Mouse (Mus musculus): ENCODE measurements around the gene Med25. TPM values are rescaled to one million over a fixed set of nuclear protein-coding genes. Genes with fewer than 3 reads are reported as not detected.

The Med25 gene
- total RNA-seq, 2 experiments from 2014 or later, result 96.8 to 101 TPM

Small RNAs within 50 kb of the gene (microRNA-seq; reads per million reads assigned to microRNA genes)
- gene Mir707, result 0 reads per million in 2 experiments

Other genes with a start within 250 kb of the Med25 start
- 10 to 100 TPM; 31.4 to 33.4 TPM for gene Myh14, start 221.9 kb downstream of the Med25 start, total RNA-seq (2021)
- gene Izumo2, start 184.0 kb downstream of the Med25 start, total RNA-seq (2021), result not detected
- 10 to 100 TPM; 35.1 to 39.9 TPM for gene Vrk3, start 144.3 kb downstream of the Med25 start, total RNA-seq (2021)
- under 1 TPM; 0.41 to 0.79 TPM for gene Zfp473, start 141.7 kb downstream of the Med25 start, total RNA-seq (2021)
- gene Nup62, start 76.6 kb downstream of the Med25 start, total RNA-seq (2021), result 10 to 100 TPM; 30.7 to 32.7 TPM
- 1 to 10 TPM; 1.8 to 2.0 TPM for gene Il4i1, start 76.3 kb downstream of the Med25 start, total RNA-seq (2021)
- gene Atf5, start 76.1 kb downstream of the Med25 start, total RNA-seq (2021), result 10 to 100 TPM; 27.4 to 27.9 TPM
- 10 to 100 TPM; 76.2 to 79.7 TPM for gene Akt1s1, start 43.7 kb downstream of the Med25 start, total RNA-seq (2021)
- 10 to 100 TPM; 67.9 to 70.6 TPM for gene Tbc1d17, start 43.6 kb downstream of the Med25 start, total RNA-seq (2021)
- 10 to 100 TPM; 25.3 to 27.8 TPM for gene Pnkp, start 35.6 kb downstream of the Med25 start, total RNA-seq (2021)
- gene Ptov1, start 22.9 kb downstream of the Med25 start, total RNA-seq (2021), result 100 to 1,000 TPM; 341 to 350 TPM
- gene Fuz, start 3.4 kb upstream of the Med25 start, total RNA-seq (2021), result 10 to 100 TPM; 23.4 to 24.5 TPM
- gene Ap2a1, start 36.8 kb upstream of the Med25 start, total RNA-seq (2021), result 100 to 1,000 TPM; 288 to 294 TPM
- 1 to 10 TPM in 1 of 2 experiments, under 1 TPM in 1; 0.79 to 1.2 TPM for gene Tsks, start 50.5 kb upstream of the Med25 start, total RNA-seq (2021)
- 100 to 1,000 TPM; 129 to 136 TPM for gene Cpt1c, start 82.1 kb upstream of the Med25 start, total RNA-seq (2021)
- gene Prmt1, start 93.9 kb upstream of the Med25 start, total RNA-seq (2021), result 100 to 1,000 TPM; 172 to 183 TPM
- gene Irf3, start 104.9 kb upstream of the Med25 start, total RNA-seq (2021), result 10 to 100 TPM; 41.5 to 43.7 TPM
- 1 to 10 TPM; 3.1 TPM for gene Bcl2l12, start 106.0 kb upstream of the Med25 start, total RNA-seq (2021)
- gene Scaf1, start 123.7 kb upstream of the Med25 start, total RNA-seq (2021), result 100 to 1,000 TPM; 159 to 168 TPM
- 10 to 100 TPM; 11.6 to 12.9 TPM for gene Rras, start 125.2 kb upstream of the Med25 start, total RNA-seq (2021)
- 10 to 100 TPM; 75.7 to 77.5 TPM for gene Prr12, start 160.2 kb upstream of the Med25 start, total RNA-seq (2021)
- gene Nosip, start 169.7 kb upstream of the Med25 start, total RNA-seq (2021), result 10 to 100 TPM; 50.8 to 57.6 TPM
- 1 to 10 TPM; 5.9 TPM for gene Prrg2, start 170.0 kb upstream of the Med25 start, total RNA-seq (2021)
- gene Rcn3, start 199.5 kb upstream of the Med25 start, total RNA-seq (2021), result 1 to 10 TPM; 7.4 to 8.5 TPM
- gene Fcgrt, start 211.1 kb upstream of the Med25 start, total RNA-seq (2021), result 10 to 100 TPM; 14.8 to 18.7 TPM
- 100 to 1,000 TPM; 481 to 486 TPM for gene Rps11, start 231.7 kb upstream of the Med25 start, total RNA-seq (2021)
- 100 to 1,000 TPM; 866 to 870 TPM for gene Rpl13a, start 236.0 kb upstream of the Med25 start, total RNA-seq (2021)
- gene Gm45713, start 243.5 kb upstream of the Med25 start, total RNA-seq (2021), result not detected
- gene Flt3l, start 243.7 kb upstream of the Med25 start, total RNA-seq (2021), result 1 to 10 TPM; 6.9 to 9.5 TPM